Mouse (Mus musculus) MEL (cell line): ENCODE results near the gene Nap1l4. TPM values are rescaled to one million over a fixed set of nuclear protein-coding genes. Genes with fewer than 3 reads are reported as not detected.
A peak's percentile ranks its signal among the peaks of the same experiment; 100 is the strongest.

Experiments used
- DNase-seq: peaks from one replicate; pipeline ENCODE4 v3.0.0; 2011; ENCODE audit warnings: low read depth, low spot score
- H3K27ac ChIP-seq: 2 replicates; pipeline ENCODE4 v1.5.1; 2012; ENCODE audit warnings: low read depth, mild to moderate bottlenecking, control low read depth, low read length, moderate library complexity; ENCODE audit not compliant: control insufficient read depth
- H3K27me3 ChIP-seq, 2 experiments: fragments of 150-350 bp in 1 of 2; sonication (generic) in 1 of 2; 2 replicates each; pipeline ENCODE4 v1.6.1; 2012; ENCODE audit warnings: low read length in 2 of 2, mild to moderate bottlenecking in 2 of 2, improper control_type of control experiment in 1 of 2, moderate library complexity in 1 of 2; ENCODE audit not compliant: insufficient read depth in 2 of 2, control insufficient read depth in 1 of 2
- H3K36me3 ChIP-seq, 2 experiments: 2 replicates each; pipeline ENCODE4 v1.6.1; 2012 to 2014; ENCODE audit warnings: low read length in 2 of 2, improper control_type of control experiment in 1 of 2, inconsistent platforms in 1 of 2, mild to moderate bottlenecking in 1 of 2; ENCODE audit not compliant: insufficient read depth in 2 of 2, control insufficient read depth in 1 of 2
- H3K4me1 ChIP-seq, 2 experiments: fragments of 150-350 bp in 1 of 2; sonication (generic) in 1 of 2; 2 replicates each; pipeline ENCODE4 v1.6.1; 2012; ENCODE audit warnings: low read length in 2 of 2, improper control_type of control experiment in 1 of 2, mild to moderate bottlenecking in 1 of 2; ENCODE audit not compliant: insufficient read depth in 2 of 2, control insufficient read depth in 1 of 2
- H3K4me3 ChIP-seq, 2 experiments: fragments of 150-350 bp in 1 of 2; sonication (generic) in 1 of 2; 2 replicates each; pipeline ENCODE4 v1.5.1; 2012; ENCODE audit warnings: low read depth in 2 of 2, low read length in 2 of 2, mild to moderate bottlenecking in 2 of 2, moderate library complexity in 2 of 2, control low read depth in 1 of 2, improper control_type of control experiment in 1 of 2; ENCODE audit not compliant: control insufficient read depth in 1 of 2, insufficient read depth in 1 of 2
- H3K79me2 ChIP-seq: 2 replicates; pipeline ENCODE4 v1.6.1; 2012; ENCODE audit warnings: mild to moderate bottlenecking, low read length, moderate library complexity; ENCODE audit not compliant: control insufficient read depth, poor library complexity, insufficient read depth
- H3K9ac ChIP-seq: 2 replicates; pipeline ENCODE4 v1.6.1; 2012; ENCODE audit warnings: low read depth, mild to moderate bottlenecking, control low read depth, low read length, moderate library complexity; ENCODE audit not compliant: control insufficient read depth, poor library complexity, severe bottlenecking
- H3K9me3 ChIP-seq: fragments of 150-350 bp; sonication (generic); replicated peaks from 2 replicates; pipeline ENCODE4 v1.6.1; 2012; ENCODE audit warnings: mild to moderate bottlenecking, low read length, improper control_type of control experiment, moderate library complexity; ENCODE audit not compliant: insufficient read depth
- BHLHE40 ChIP-seq: IDR thresholded peaks from 2 replicates; pipeline ENCODE4 v1.6.1; 2012; ENCODE audit warnings: low read depth, mild to moderate bottlenecking, inconsistent platforms, low read length, improper control_type of control experiment, borderline replicate concordance
- CHD1 ChIP-seq: IDR thresholded peaks from 2 replicates; pipeline ENCODE4 v1.6.1; 2012; ENCODE audit warnings: low read depth, mild to moderate bottlenecking, inconsistent platforms, low read length, improper control_type of control experiment
- CHD2 ChIP-seq: IDR thresholded peaks from 2 replicates; pipeline ENCODE4 v1.6.1; 2011; ENCODE audit warnings: low read length, improper control_type of control experiment
- CTCF ChIP-seq, 3 experiments: IDR thresholded peaks in 2 of 3; conservative IDR thresholded peaks in 1 of 3; 2 replicates each; pipeline ENCODE4 v1.5.1; 2011 to 2012; ENCODE audit warnings: low read length in 3 of 3, low read depth in 2 of 3, mild to moderate bottlenecking in 2 of 3, improper control_type of control experiment in 1 of 3, inconsistent platforms in 1 of 3, mixed read lengths in 1 of 3, moderate library complexity in 1 of 3; ENCODE audit not compliant: control insufficient read depth in 1 of 3, insufficient read depth in 1 of 3, poor library complexity in 1 of 3, severe bottlenecking in 1 of 3
- E2F4 ChIP-seq: IDR thresholded peaks from 2 replicates; pipeline ENCODE4 v1.6.1; 2011; ENCODE audit warnings: low read depth, low read length, improper control_type of control experiment, borderline replicate concordance
- ELF1 ChIP-seq: IDR thresholded peaks from 2 replicates; pipeline ENCODE4 v1.6.1; 2014; ENCODE audit warnings: low read depth, mild to moderate bottlenecking, inconsistent platforms, low read length, improper control_type of control experiment, moderate library complexity
- EP300 ChIP-seq, 2 experiments: IDR thresholded peaks; 2 replicates each; pipeline ENCODE4 v1.6.1; 2011; ENCODE audit warnings: improper control_type of control experiment in 2 of 2, low read length in 2 of 2, low read depth in 1 of 2, mild to moderate bottlenecking in 1 of 2
- ETS1 ChIP-seq: IDR thresholded peaks from 2 replicates; pipeline ENCODE4 v1.6.1; 2012; ENCODE audit warnings: low read depth, mild to moderate bottlenecking, inconsistent platforms, low read length, improper control_type of control experiment, moderate library complexity
- GABPA ChIP-seq: IDR thresholded peaks from 2 replicates; pipeline ENCODE4 v1.6.1; 2012; ENCODE audit warnings: low read depth, mild to moderate bottlenecking, inconsistent platforms, low read length, improper control_type of control experiment, moderate library complexity
- GATA1 ChIP-seq: IDR thresholded peaks from 2 replicates; pipeline ENCODE4 v1.6.1; 2011; ENCODE audit warnings: low read depth, low read length, improper control_type of control experiment
- HCFC1 ChIP-seq: IDR thresholded peaks from 2 replicates; pipeline ENCODE4 v1.6.1; 2012; ENCODE audit warnings: low read depth, mild to moderate bottlenecking, inconsistent platforms, low read length, improper control_type of control experiment, moderate library complexity
- JUND ChIP-seq: IDR thresholded peaks from 2 replicates; pipeline ENCODE4 v1.6.1; 2011; ENCODE audit warnings: low read depth, mild to moderate bottlenecking, improper control_type of control experiment, low read length
- KAT2A ChIP-seq: conservative IDR thresholded peaks from 2 replicates; pipeline ENCODE4 v1.6.1; 2012; ENCODE audit warnings: low read depth, low read length, improper control_type of control experiment, inconsistent platforms
- MAFK ChIP-seq: IDR thresholded peaks from 2 replicates; pipeline ENCODE4 v1.6.1; 2011; ENCODE audit warnings: low read depth, mild to moderate bottlenecking, low read length, improper control_type of control experiment, borderline replicate concordance
- MAX ChIP-seq: IDR thresholded peaks from 2 replicates; pipeline ENCODE4 v1.6.1; 2011; ENCODE audit warnings: low read length, improper control_type of control experiment
- MAZ ChIP-seq: IDR thresholded peaks from 2 replicates; pipeline ENCODE4 v1.6.1; 2012; ENCODE audit warnings: low read depth, mild to moderate bottlenecking, inconsistent platforms, low read length, improper control_type of control experiment
- MEF2A ChIP-seq: IDR thresholded peaks from 2 replicates; pipeline ENCODE4 v1.6.1; 2014; ENCODE audit warnings: low read depth, mild to moderate bottlenecking, inconsistent platforms, low read length, improper control_type of control experiment; ENCODE audit not compliant: poor library complexity, insufficient replicate concordance, severe bottlenecking; ENCODE audit errors: extremely low read depth
- MXI1 ChIP-seq: IDR thresholded peaks from 2 replicates; pipeline ENCODE4 v1.6.1; 2011; ENCODE audit warnings: mild to moderate bottlenecking, low read depth, low read length, improper control_type of control experiment
- MYB ChIP-seq: IDR thresholded peaks from 2 replicates; pipeline ENCODE4 v1.6.1; 2011; ENCODE audit warnings: mild to moderate bottlenecking, low read depth, low read length, improper control_type of control experiment
- MYC ChIP-seq: IDR thresholded peaks from 2 replicates; pipeline ENCODE4 v1.6.1; 2011; ENCODE audit warnings: low read depth, mild to moderate bottlenecking, low read length, improper control_type of control experiment, moderate library complexity
- NELFE ChIP-seq: IDR thresholded peaks from 2 replicates; pipeline ENCODE4 v1.6.1; 2011; ENCODE audit warnings: low read depth, low read length, improper control_type of control experiment
- NRF1 ChIP-seq: IDR thresholded peaks from 2 replicates; pipeline ENCODE4 v1.6.1; 2014; ENCODE audit warnings: low read depth, mild to moderate bottlenecking, inconsistent platforms, low read length, improper control_type of control experiment, moderate library complexity; ENCODE audit not compliant: poor library complexity, insufficient read depth, severe bottlenecking
- POLR2A ChIP-seq, 2 experiments: IDR thresholded peaks; 2 replicates each; pipeline ENCODE4 v1.6.1; 2011 to 2012; ENCODE audit warnings: low read length in 2 of 2, mild to moderate bottlenecking in 2 of 2, control low read depth in 1 of 2, improper control_type of control experiment in 1 of 2, low read depth in 1 of 2, moderate library complexity in 1 of 2; ENCODE audit not compliant: control insufficient read depth in 1 of 2, insufficient read depth in 1 of 2, poor library complexity in 1 of 2
- POLR2AphosphoS2 ChIP-seq: IDR thresholded peaks from 2 replicates; pipeline ENCODE4 v1.6.1; 2011; ENCODE audit warnings: low read length, improper control_type of control experiment
- POLR2AphosphoS5 ChIP-seq: IDR thresholded peaks from 2 replicates; pipeline ENCODE4 v1.6.1; 2012; ENCODE audit warnings: low read depth, borderline replicate concordance, mild to moderate bottlenecking, inconsistent platforms, low read length, moderate library complexity, mixed read lengths
- RCOR1 ChIP-seq: IDR thresholded peaks from 2 replicates; pipeline ENCODE4 v1.6.1; 2012; ENCODE audit warnings: low read depth, mild to moderate bottlenecking, inconsistent platforms, low read length, improper control_type of control experiment
- SIN3A ChIP-seq: IDR thresholded peaks from 2 replicates; pipeline ENCODE4 v1.6.1; 2012; ENCODE audit warnings: low read length, improper control_type of control experiment, inconsistent platforms
- SMC3 ChIP-seq: IDR thresholded peaks from 2 replicates; pipeline ENCODE4 v1.6.1; 2011; ENCODE audit warnings: low read depth, low read length, improper control_type of control experiment
- TAL1 ChIP-seq: IDR thresholded peaks from 2 replicates; pipeline ENCODE4 v1.6.1; 2012; ENCODE audit warnings: mild to moderate bottlenecking, inconsistent platforms, low read length, moderate library complexity, mixed read lengths
- TBP ChIP-seq: IDR thresholded peaks from 2 replicates; pipeline ENCODE4 v1.8.0; 2011; ENCODE audit warnings: low read depth, low read length, improper control_type of control experiment
- TCF12 ChIP-seq: IDR thresholded peaks from 2 replicates; pipeline ENCODE4 v1.6.1; 2014; ENCODE audit warnings: low read depth, mild to moderate bottlenecking, inconsistent platforms, low read length, improper control_type of control experiment, moderate library complexity
- UBTF ChIP-seq: IDR thresholded peaks from 2 replicates; pipeline ENCODE4 v1.6.1; 2012; ENCODE audit warnings: low read depth, mild to moderate bottlenecking, inconsistent platforms, low read length, improper control_type of control experiment, moderate library complexity, borderline replicate concordance; ENCODE audit not compliant: insufficient read depth
- USF1 ChIP-seq: IDR thresholded peaks from 2 replicates; pipeline ENCODE4 v1.6.1; 2014; ENCODE audit warnings: low read depth, mild to moderate bottlenecking, inconsistent platforms, low read length, improper control_type of control experiment, moderate library complexity
- USF2 ChIP-seq, 2 experiments: IDR thresholded peaks; 2 replicates each; pipeline ENCODE4 v1.6.1; 2011 to 2012; ENCODE audit warnings: improper control_type of control experiment in 2 of 2, low read length in 2 of 2, borderline replicate concordance in 1 of 2, inconsistent platforms in 1 of 2, low read depth in 1 of 2, mild to moderate bottlenecking in 1 of 2; ENCODE audit not compliant: insufficient read depth in 1 of 2
- ZC3H11A ChIP-seq: IDR thresholded peaks from 2 replicates; pipeline ENCODE4 v1.6.1; 2012; ENCODE audit warnings: low read depth, mild to moderate bottlenecking, inconsistent platforms, low read length, improper control_type of control experiment
- ZKSCAN1 ChIP-seq: IDR thresholded peaks from 2 replicates; pipeline ENCODE4 v1.6.1; 2012; ENCODE audit warnings: low read depth, mild to moderate bottlenecking, inconsistent platforms, low read length, improper control_type of control experiment, moderate library complexity
- ZNF384 ChIP-seq: IDR thresholded peaks from 2 replicates; pipeline ENCODE4 v1.6.1; 2012; ENCODE audit warnings: low read depth, mild to moderate bottlenecking, inconsistent platforms, low read length, improper control_type of control experiment
- polyA plus RNA-seq, 2 experiments: library from polyadenylated mRNA; stranded (reverse) in 1 of 2; unstranded in 1 of 2; fragments of >175 nt in 1 of 2; fragments of >200 nt in 1 of 2; gene quantifications; 2 replicates each; pipeline versions ENCODE4 v1.2.1 to v1.2.4; 2012; ENCODE audit warnings: low replicate concordance in 2 of 2, low read depth in 1 of 2; ENCODE audit not compliant: insufficient read length in 2 of 2, insufficient read depth in 1 of 2, missing spikeins in 1 of 2
- total RNA-seq: library from RNA; depleted of rRNA; stranded (reverse); fragments of 300-350 nt; gene quantifications from 2 replicates; pipeline ENCODE4 v1.2.3, GENCODE M21; 2012; rRNA removed

Nap1l4 gene
- 136 and 165 TPM in 2 replicates for total RNA-seq
- 100 to 1,000 TPM in 1 of 2 experiments, not detected in 1; 186 TPM for polyA plus RNA-seq

DNA sequence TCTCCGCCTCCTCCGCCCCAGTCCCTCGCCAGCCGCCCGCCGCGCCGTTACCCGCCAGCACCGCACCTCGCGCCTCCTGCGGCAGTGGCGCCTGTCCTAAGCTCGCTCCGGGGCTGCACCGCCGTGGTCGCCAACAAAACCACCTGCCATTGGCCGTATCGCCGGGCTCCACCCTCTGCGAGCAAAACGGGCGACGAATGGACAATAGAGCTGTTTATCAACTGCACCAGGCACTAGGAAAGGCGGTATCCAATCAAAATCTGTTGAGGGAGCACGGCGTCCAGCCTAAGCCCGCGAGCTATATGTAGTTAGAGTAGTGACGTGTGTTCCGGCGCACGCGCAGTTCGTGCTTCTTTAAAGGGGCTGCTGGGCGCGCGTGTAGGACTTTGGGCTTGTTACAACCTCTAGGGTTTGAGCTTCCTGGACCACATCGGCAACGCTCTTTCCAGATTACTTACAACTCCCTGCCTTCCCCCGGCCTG is at the start of gene Nap1l4:
Gene Nap1l4 (minus strand): TSS at position 131 of the 482 bp plus-strand sequence.
- Histone ChIP-seq H3K36me3 (peaks cover 0 to 36% of the 10 kb centered on the region in 2 experiments; a peak in 2 of 4 replicates), H3K79me2 (peaks cover 45% of the 10 kb centered on the region), H3K27me3 (no peaks in the 10 kb centered on the region), H3K9me3 (no peaks in the 10 kb centered on the region), H3K4me1 (peaks cover 5 to 12% of the 10 kb centered on the region in 2 experiments; a peak in 3 of 4 replicates), H3K9ac (peak within 1 kb of the TSS; percentile 100), H3K4me3 (peak within 1 kb of the TSS; percentile 76 to 100), H3K27ac (peak within 1 kb of the TSS; percentile 94)
- peak; percentile 99 for DNase-seq
- TF ChIP-seq USF2 (IDR thresholded peaks at IDR 0.05; ENCODE audit: borderline replicate concordance in 1 of 2, insufficient read depth in 1 of 2, low read depth in 1 of 2, low read length in 2 of 2) = no peak
- TF ChIP-seq GATA1 = no peak
- peak; percentile 89 for TF ChIP-seq TBP
- peak; percentile 80 for TF ChIP-seq MAX
- no peak for TF ChIP-seq MYB
- TF ChIP-seq TAL1 = no peak
- TF ChIP-seq MXI1 = peak; percentile 93
- TF ChIP-seq TCF12 = peak; percentile 48; the same call in 1 of the 2 replicates
- TF ChIP-seq POLR2AphosphoS2 = peak; percentile 91
- no peak for TF ChIP-seq EP300 (IDR thresholded peaks at IDR 0.05; ENCODE audit: low read depth in 1 of 2, low read length in 2 of 2)
- TF ChIP-seq NRF1 = peak; percentile 91
- no peak for TF ChIP-seq BHLHE40
- TF ChIP-seq SMC3 = no peak
- no peak for TF ChIP-seq CTCF (IDR thresholded peaks at IDR 0.05 in 2 of 3, conservative IDR thresholded peaks at IDR 0.05 in 1 of 3; ENCODE audit: control insufficient read depth in 1 of 3, insufficient read depth in 1 of 3, low read depth in 2 of 3, low read length in 3 of 3, poor library complexity in 1 of 3, severe bottlenecking in 1 of 3)
- TF ChIP-seq MYC = peak; percentile 87
- TF ChIP-seq CHD2 = peak; percentile 91
- no peak for TF ChIP-seq CHD1
- no peak for TF ChIP-seq ZC3H11A
- TF ChIP-seq RCOR1 = no peak
- TF ChIP-seq ZNF384 = no peak
- TF ChIP-seq ZKSCAN1 = no peak
- peak; percentile 51 for TF ChIP-seq USF1
- peak; percentile 90 for TF ChIP-seq HCFC1
- no peak for TF ChIP-seq ELF1
- no peak for TF ChIP-seq MEF2A
- no peak for TF ChIP-seq JUND
- 0 out of 2 replicates have a peak, but pooled peaks have one; percentile 19 for TF ChIP-seq ETS1
- no peak for TF ChIP-seq GABPA
- TF ChIP-seq KAT2A = peak; percentile 75
- peak; percentile 84 for TF ChIP-seq SIN3A
- TF ChIP-seq E2F4 = 0 out of 2 replicates have a peak, but pooled peaks have one; percentile 59
- TF ChIP-seq UBTF = no peak
- TF ChIP-seq NELFE = peak; percentile 94
- TF ChIP-seq POLR2AphosphoS5 = no peak
- TF ChIP-seq POLR2A (IDR thresholded peaks at IDR 0.05; ENCODE audit: control insufficient read depth in 1 of 2, insufficient read depth in 1 of 2, low read depth in 1 of 2, low read length in 2 of 2, poor library complexity in 1 of 2) = peak; percentile 79 to 98
- no peak for TF ChIP-seq MAZ
- no peak for TF ChIP-seq MAFK
